Mouse (Mus musculus) myocyte (in vitro differentiated cells): ENCODE results near the gene Hsd17b2. TPM values are rescaled to one million over a fixed set of nuclear protein-coding genes. Genes with fewer than 3 reads are reported as not detected.

Experiments
- H3K27me3 ChIP-seq: one replicate; pipeline ENCODE4 v1.6.1; 2011; ENCODE audit not compliant: control insufficient read depth, insufficient read depth, insufficient read length
- H3K36me3 ChIP-seq: one replicate; pipeline ENCODE4 v1.6.1; 2011; ENCODE audit not compliant: control insufficient read depth, insufficient read depth
- H3K4me2 ChIP-seq: one replicate; pipeline ENCODE4 v1.6.1; 2011; ENCODE audit warnings: low read depth, control low read depth
- H3K4me3 ChIP-seq: one replicate; pipeline ENCODE4 v1.5.1; 2011; ENCODE audit warnings: mild to moderate bottlenecking, control low read depth, moderate library complexity
- H3K79me2 ChIP-seq: one replicate; pipeline ENCODE4 v1.6.1; 2011; ENCODE audit not compliant: control insufficient read depth, insufficient read depth
- H3ac ChIP-seq: one replicate; pipeline ENCODE4 v1.6.1; 2011; ENCODE audit not compliant: control insufficient read depth, insufficient read length
- CEBPB ChIP-seq: IDR thresholded peaks from 2 replicates; pipeline ENCODE4 v1.6.1; 2011; ENCODE audit warnings: mild to moderate bottlenecking, moderate library complexity; ENCODE audit not compliant: poor library complexity, insufficient read depth, severe bottlenecking
- E2F4 ChIP-seq: IDR thresholded peaks from one replicate; pipeline ENCODE4 v1.6.1; 2011; ENCODE audit warnings: mild to moderate bottlenecking, control low read depth, moderate library complexity; ENCODE audit not compliant: insufficient read depth
- MAX ChIP-seq: IDR thresholded peaks from one replicate; pipeline ENCODE4 v1.6.1; 2011; ENCODE audit warnings: low read depth, mild to moderate bottlenecking, control low read depth
- MYOD1 ChIP-seq, 3 experiments: IDR thresholded peaks; one replicate each; pipeline ENCODE4 v1.6.1; 2011; ENCODE audit warnings: control low read depth in 2 of 3, low read depth in 2 of 3, mild to moderate bottlenecking in 2 of 3, moderate library complexity in 1 of 3; ENCODE audit not compliant: insufficient read length in 2 of 3, control insufficient read depth in 1 of 3
- MYOG ChIP-seq, 3 experiments: IDR thresholded peaks; one replicate each; pipeline ENCODE4 v1.6.1; 2011; ENCODE audit warnings: control low read depth in 2 of 3, low read depth in 2 of 3, mild to moderate bottlenecking in 2 of 3; ENCODE audit not compliant: insufficient read length in 2 of 3, control insufficient read depth in 1 of 3, insufficient read depth in 1 of 3
- POLR2A ChIP-seq: IDR thresholded peaks from one replicate; pipeline ENCODE4 v1.6.1; 2011; ENCODE audit warnings: low read depth, mild to moderate bottlenecking, control low read depth, moderate library complexity; ENCODE audit not compliant: insufficient read length
- POLR2AphosphoS2 ChIP-seq: IDR thresholded peaks from one replicate; pipeline ENCODE4 v1.6.1; 2011; ENCODE audit warnings: low read depth, control low read depth; ENCODE audit not compliant: insufficient read length
- REST ChIP-seq: IDR thresholded peaks from one replicate; pipeline ENCODE4 v1.6.1; 2011; ENCODE audit warnings: mild to moderate bottlenecking, control low read depth, moderate library complexity; ENCODE audit not compliant: insufficient read depth, insufficient read length
- SRF ChIP-seq: IDR thresholded peaks from one replicate; pipeline ENCODE4 v1.6.1; 2011; ENCODE audit warnings: low read depth; ENCODE audit not compliant: control insufficient read depth, insufficient read length
- TCF12 ChIP-seq: IDR thresholded peaks from one replicate; pipeline ENCODE4 v1.6.1; 2011; ENCODE audit warnings: mild to moderate bottlenecking, control low read depth; ENCODE audit not compliant: poor library complexity, insufficient read depth, severe bottlenecking
- TCF3 ChIP-seq: IDR thresholded peaks from one replicate; pipeline ENCODE4 v1.6.1; 2011; ENCODE audit warnings: low read depth, control low read depth; ENCODE audit not compliant: insufficient read length
- USF1 ChIP-seq: IDR thresholded peaks from one replicate; pipeline ENCODE4 v1.6.1; 2011; ENCODE audit warnings: low read depth, mild to moderate bottlenecking, control low read depth, moderate library complexity
- polyA plus RNA-seq: library from polyadenylated mRNA; unstranded; fragments of >200 nt; fragmentation: generic; extraction: Trizol; gene quantifications from one replicate; pipeline ENCODE4 v1.2.1, GENCODE M21; 2012; ENCODE audit warnings: missing spikeins

The Hsd17b2 gene
- polyA plus RNA-seq, 1 experiment, result not detected

- H3K36me3 ChIP-seq, result no peaks in the 10 kb centered on the region
- no peak for TF ChIP-seq MYOG (IDR thresholded peaks at IDR 0.05; ENCODE audit: control insufficient read depth in 1 of 3, insufficient read depth in 1 of 3, insufficient read length in 2 of 3, low read depth in 2 of 3)
- no peak for TF ChIP-seq TCF12
- no peak for TF ChIP-seq E2F4
- no peak for TF ChIP-seq USF1
- TF ChIP-seq MYOD1 (IDR thresholded peaks at IDR 0.05; ENCODE audit: control insufficient read depth in 1 of 3, insufficient read length in 2 of 3, low read depth in 2 of 3), result no peak
- TF ChIP-seq POLR2AphosphoS2, result no peak
- no peak for TF ChIP-seq CEBPB
- TF ChIP-seq REST, result no peak
- TF ChIP-seq POLR2A, result no peak
- no peak for TF ChIP-seq SRF
- no peak overlapping the region for H3ac ChIP-seq
- no peaks in the 10 kb centered on the region for H3K27me3 ChIP-seq
- no peak overlapping the region for H3K4me2 ChIP-seq
- H3K4me3 ChIP-seq, result no peak overlapping the region
- no peaks in the 10 kb centered on the region for H3K79me2 ChIP-seq
These were observed 69.6 kb downstream of the Hsd17b2 start for GRCm38 (mm10) chr8:117771115-117771836.

DNA sequence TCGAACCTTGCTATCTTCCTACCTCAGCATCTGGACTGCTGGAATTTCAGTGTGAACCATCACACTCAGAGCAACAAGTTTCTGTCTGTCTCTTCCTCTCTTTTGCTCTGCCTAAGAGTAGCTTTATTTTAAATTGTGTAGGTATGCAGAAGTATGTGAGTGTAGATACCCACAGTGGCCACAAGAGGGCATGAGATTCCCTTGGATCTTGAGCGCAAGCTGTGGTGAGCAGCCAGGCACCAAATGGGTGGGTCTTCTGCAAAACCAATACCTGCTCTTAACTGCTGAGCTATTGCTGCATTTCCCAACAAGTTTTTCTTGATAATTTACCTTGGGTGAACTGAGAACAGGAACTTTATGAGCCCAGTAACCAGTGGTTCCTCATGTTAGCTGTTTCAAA is 70.4 kb downstream of the Hsd17b2 start:
- TF ChIP-seq TCF3 (no peak), REST (no peak), MAX (no peak), POLR2A (no peak), POLR2AphosphoS2 (no peak), MYOD1 (IDR thresholded peaks at IDR 0.05; ENCODE audit: control insufficient read depth in 1 of 3, insufficient read length in 2 of 3, low read depth in 2 of 3) (no peak), SRF (no peak), MYOG (IDR thresholded peaks at IDR 0.05; ENCODE audit: control insufficient read depth in 1 of 3, insufficient read depth in 1 of 3, insufficient read length in 2 of 3, low read depth in 2 of 3) (no peak), CEBPB (no peak), TCF12 (no peak), USF1 (no peak), E2F4 (no peak)

GRCm38 (mm10) chr8:117772597-117772996 is 70.9 kb downstream of the Hsd17b2 start:
- Histone ChIP-seq H3K27me3 (no peaks in the 10 kb centered on the region), H3K79me2 (no peaks in the 10 kb centered on the region), H3ac (no peak overlapping the region), H3K4me2 (no peak overlapping the region), H3K36me3 (no peaks in the 10 kb centered on the region), H3K4me3 (no peak overlapping the region)
- no peak for TF ChIP-seq MYOG (IDR thresholded peaks at IDR 0.05; ENCODE audit: control insufficient read depth in 1 of 3, insufficient read depth in 1 of 3, insufficient read length in 2 of 3, low read depth in 2 of 3)
- no peak for TF ChIP-seq POLR2AphosphoS2
- TF ChIP-seq USF1, result no peak
- TF ChIP-seq REST, result no peak
- TF ChIP-seq E2F4, result no peak
- TF ChIP-seq MAX, result no peak
- no peak for TF ChIP-seq MYOD1 (IDR thresholded peaks at IDR 0.05; ENCODE audit: control insufficient read depth in 1 of 3, insufficient read length in 2 of 3, low read depth in 2 of 3)
- no peak for TF ChIP-seq CEBPB
- TF ChIP-seq SRF, result no peak
- TF ChIP-seq POLR2A, result no peak

More for the DNA sequence above, 70.4 kb downstream of the Hsd17b2 start:
- no peaks in the 10 kb centered on the region for H3K27me3 ChIP-seq
- no peak overlapping the region for H3ac ChIP-seq
- no peak overlapping the region for H3K4me3 ChIP-seq
- no peaks in the 10 kb centered on the region for H3K79me2 ChIP-seq
- no peak overlapping the region for H3K4me2 ChIP-seq
- no peaks in the 10 kb centered on the region for H3K36me3 ChIP-seq

- TF ChIP-seq POLR2A, result no peak
- no peak for TF ChIP-seq POLR2AphosphoS2
- TF ChIP-seq MYOD1 (IDR thresholded peaks at IDR 0.05; ENCODE audit: control insufficient read depth in 1 of 3, insufficient read length in 2 of 3, low read depth in 2 of 3), result no peak
- no peak for TF ChIP-seq TCF12
- TF ChIP-seq SRF, result no peak
- TF ChIP-seq MYOG (IDR thresholded peaks at IDR 0.05; ENCODE audit: control insufficient read depth in 1 of 3, insufficient read depth in 1 of 3, insufficient read length in 2 of 3, low read depth in 2 of 3), result no peak
- no peak for TF ChIP-seq E2F4
- no peak for TF ChIP-seq TCF3
- TF ChIP-seq USF1, result no peak
- TF ChIP-seq REST, result no peak
- TF ChIP-seq CEBPB, result no peak
- no peak for TF ChIP-seq MAX
- H3K4me3 ChIP-seq, result no peak overlapping the region
- H3K27me3 ChIP-seq, result no peaks in the 10 kb centered on the region
- H3K4me2 ChIP-seq, result no peak overlapping the region
- no peak overlapping the region for H3ac ChIP-seq
- no peaks in the 10 kb centered on the region for H3K79me2 ChIP-seq
- H3K36me3 ChIP-seq, result no peaks in the 10 kb centered on the region
These were observed 73.9 kb downstream of the Hsd17b2 start for GRCm38 (mm10) chr8:117775626-117776025.
